Mouse (Mus musculus) lung, embryonic 14.5 days (tissue): ENCODE data around the gene Ctrb1. TPM values are rescaled to one million over a fixed set of nuclear protein-coding genes. Genes with fewer than 3 reads are reported as not detected.
A peak's percentile ranks its signal among the peaks of the same experiment; 100 is the strongest.

Experiments used
- ATAC-seq: fragments of 200-750 bp; cut with Nextera tagmentation; 2 replicates; pipeline ENCODE4 v1.8.0; 2017; ENCODE audit warnings: mild to moderate bottlenecking, moderate TSS enrichment, moderate library complexity; ENCODE audit not compliant: insufficient read depth
- DNase-seq: peaks from one replicate; pipeline ENCODE4 v3.0.0-alpha.2; 2015
- H3K27ac ChIP-seq: fragments of 300-500 bp; sonication (generic); 2 replicates; pipeline ENCODE4 v1.5.1; 2014; ENCODE audit warnings: low read depth, mild to moderate bottlenecking, moderate library complexity
- H3K27me3 ChIP-seq: fragments of 300-500 bp; sonication (generic); 2 replicates; pipeline ENCODE4 v1.6.1; 2014; ENCODE audit warnings: low read length, control low read depth; ENCODE audit not compliant: insufficient read depth
- H3K36me3 ChIP-seq: fragments of 300-500 bp; sonication (generic); 2 replicates; pipeline ENCODE4 v1.6.1; 2014; ENCODE audit warnings: control low read depth; ENCODE audit not compliant: insufficient read depth
- H3K4me1 ChIP-seq: fragments of 300-500 bp; sonication (generic); 2 replicates; pipeline ENCODE4 v1.6.1; 2014; ENCODE audit warnings: antibody characterized with exemption, control low read depth; ENCODE audit not compliant: insufficient read depth
- H3K4me2 ChIP-seq: fragments of 300-500 bp; sonication (generic); 2 replicates; pipeline ENCODE4 v1.6.1; 2014; ENCODE audit warnings: mild to moderate bottlenecking
- H3K4me3 ChIP-seq: fragments of 300-500 bp; sonication (generic); 2 replicates; pipeline ENCODE4 v1.5.1; 2014; ENCODE audit warnings: low read depth, low read length
- H3K9ac ChIP-seq: fragments of 300-500 bp; sonication (generic); 2 replicates; pipeline ENCODE4 v1.6.1; 2014
- H3K9me3 ChIP-seq: fragments of 300-500 bp; sonication (generic); 2 replicates; pipeline ENCODE4 v1.6.1; 2016; ENCODE audit warnings: low read depth, low read length, control low read depth
- CTCF ChIP-seq: IDR thresholded peaks from 2 replicates; pipeline ENCODE4 v1.5.1; 2016; ENCODE audit warnings: antibody characterized with exemption, low read depth
- WGBS: fragments of 180-500 bp; shearing (Covaris S2); extraction: QIAGEN DNeasy Blood & Tissue Kit; methylation state at CpG from one replicate; pipeline ENCODE4 v1.1.7; 2014; 5-methylcytosine and 5-hydroxymethylcytosine counted together
- polyA plus RNA-seq: library from polyadenylated mRNA; unstranded; fragments of >200 nt; fragmentation: Nextera tagmentation; extraction: Ambion mirVana; gene quantifications from 2 replicates; pipeline ENCODE4 v1.2.1, GENCODE M21; 2014

Gene Ctrb1
- not detected in 2 replicates for polyA plus RNA-seq

DNA sequence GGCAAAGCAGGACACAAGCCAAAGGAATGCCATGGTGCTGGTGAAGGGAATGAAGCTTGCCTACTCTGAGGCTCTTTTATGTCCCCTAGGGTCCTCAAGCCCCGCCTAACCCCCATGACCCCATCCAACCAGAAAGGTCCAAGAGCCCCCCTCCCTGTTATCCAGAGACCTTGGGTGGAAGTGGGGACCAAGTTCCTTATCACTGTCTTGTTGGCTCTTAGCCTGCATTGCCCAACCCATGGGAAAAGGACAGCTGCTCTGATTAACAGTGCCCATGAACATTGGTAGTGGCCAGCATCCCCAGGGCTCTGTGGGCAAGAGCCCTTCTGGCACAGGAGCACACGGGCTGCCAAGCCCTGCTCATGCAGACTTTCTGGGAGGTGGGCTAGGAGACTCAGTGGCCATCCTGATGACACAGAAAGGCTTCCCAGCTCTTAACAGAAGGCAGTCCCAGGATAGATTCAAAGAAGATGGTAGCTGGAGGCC is at the start of gene Ctrb1:
Gene Ctrb1, minus strand, starts transcription at position 51 of the 486 bp plus-strand sequence.
- Histone ChIP-seq H3K36me3 (no peaks in the 10 kb centered on the region), H3K9ac (no peak within 1 kb of the TSS), H3K27me3 (no peaks in the 10 kb centered on the region), H3K4me1 (no peaks in the 10 kb centered on the region; the same call in 1 of the 2 replicates), H3K4me3 (no peak within 1 kb of the TSS), H3K4me2 (no peak within 1 kb of the TSS), H3K27ac (no peak within 1 kb of the TSS), H3K9me3 (no peaks in the 10 kb centered on the region)
- DNase-seq (no peak), ATAC-seq (no peak)
- TF ChIP-seq CTCF = no peak
- WGBS = 78% methylated on average over 2 of the region's 2 CpGs

GRCm38 (mm10) chr8:111740301-111740711 is 49.5 kb upstream of the Ctrb1 start:
- no peak overlapping the region for H3K9ac ChIP-seq
- WGBS = 64% methylated on average over 7 of the region's 7 CpGs
- no peaks in the 10 kb centered on the region for H3K9me3 ChIP-seq
- H3K4me2 ChIP-seq = no peak overlapping the region
- 0 out of 2 replicates have a peak overlapping the region, but pooled peaks have one; percentile 10 for H3K27ac ChIP-seq
- 0 out of 2 replicates have a peak, but pooled peaks cover 3% of the 10 kb centered on the region for H3K36me3 ChIP-seq
- ATAC-seq = no peak
- H3K27me3 ChIP-seq = no peaks in the 10 kb centered on the region
- no peak overlapping the region for H3K4me3 ChIP-seq
- DNase-seq = no peak
- peaks cover 52% of the 10 kb centered on the region for H3K4me1 ChIP-seq
- no peak for TF ChIP-seq CTCF

DNA sequence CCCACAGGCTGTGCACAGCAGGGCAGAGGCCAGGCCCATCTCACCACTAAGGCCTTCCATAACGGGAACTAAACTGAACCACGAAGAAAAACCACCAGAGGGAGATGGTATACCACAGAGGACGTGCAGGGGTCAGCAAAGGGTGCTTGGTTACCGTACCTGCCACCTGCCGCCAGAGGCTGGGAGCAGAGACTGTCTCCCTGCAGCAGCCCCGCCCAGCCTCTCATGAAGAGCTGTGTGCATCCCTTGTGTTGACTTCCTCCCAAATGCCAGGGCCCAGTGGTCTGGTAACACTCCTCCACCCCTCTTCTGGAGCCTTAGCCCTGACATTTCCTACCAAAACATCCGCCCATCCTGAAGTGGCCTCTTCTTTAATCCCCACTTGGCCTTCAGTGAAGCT is 48.8 kb upstream of the Ctrb1 start:
- DNase-seq = no peak
- no peak overlapping the region; the same call in 1 of the 2 replicates for H3K9ac ChIP-seq

DNA sequence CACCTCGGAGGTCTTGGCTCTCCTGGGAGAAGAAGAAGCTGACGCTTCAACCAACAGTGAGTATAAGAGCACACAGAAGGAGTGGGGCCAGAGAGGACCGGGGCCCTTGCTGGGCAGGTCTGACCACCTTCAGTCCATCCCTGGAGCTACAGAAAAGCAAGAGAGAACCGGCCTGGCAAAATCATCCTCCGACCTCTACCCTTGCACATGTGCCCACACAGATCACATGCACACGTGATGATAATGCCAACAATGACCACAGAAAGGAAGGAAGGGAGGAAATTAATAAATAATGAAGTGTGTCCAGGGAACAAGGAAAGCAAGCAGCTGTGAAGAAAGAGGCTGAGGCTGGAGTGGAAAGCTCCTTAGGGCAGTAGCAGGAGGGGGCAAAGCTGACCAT is 48.1 kb upstream of the Ctrb1 start:
- H3K9ac ChIP-seq = no peak overlapping the region; the same call in 1 of the 2 replicates
- DNase-seq (no peak), ATAC-seq (no peak)
- 0 out of 2 replicates have a peak overlapping the region, but pooled peaks have one; percentile 18 for H3K27ac ChIP-seq
- H3K4me3 ChIP-seq = no peak overlapping the region
- H3K4me1 ChIP-seq = peaks cover 60% of the 10 kb centered on the region
- no peaks in the 10 kb centered on the region for H3K9me3 ChIP-seq
- no peak for TF ChIP-seq CTCF
- H3K27me3 ChIP-seq = no peaks in the 10 kb centered on the region
- WGBS = 49% methylated on average over 6 of the region's 6 CpGs
- H3K4me2 ChIP-seq = no peak overlapping the region
- H3K36me3 ChIP-seq = 0 out of 2 replicates have a peak, but pooled peaks cover 3% of the 10 kb centered on the region

More for the DNA sequence above, 48.8 kb upstream of the Ctrb1 start:
- H3K27ac ChIP-seq = 0 out of 2 replicates have a peak overlapping the region, but pooled peaks have one; percentile 24
- TF ChIP-seq CTCF = peak; percentile 49
- H3K4me3 ChIP-seq = no peak overlapping the region
- H3K9me3 ChIP-seq = no peaks in the 10 kb centered on the region
- H3K27me3 ChIP-seq = no peaks in the 10 kb centered on the region
- H3K4me1 ChIP-seq = peaks cover 59% of the 10 kb centered on the region
- no peak overlapping the region for H3K4me2 ChIP-seq
- ATAC-seq = no peak
- WGBS = 46% methylated on average over 7 of the region's 7 CpGs
- 0 out of 2 replicates have a peak, but pooled peaks cover 3% of the 10 kb centered on the region for H3K36me3 ChIP-seq

- H3K9ac ChIP-seq = 0 out of 2 replicates have a peak overlapping the region, but pooled peaks have one; percentile 2
- WGBS = 45% methylated on average over 7 of the region's 7 CpGs
Measured at GRCm38 (mm10) chr8:111736321-111736720, 45.5 kb upstream of the Ctrb1 start.

DNA sequence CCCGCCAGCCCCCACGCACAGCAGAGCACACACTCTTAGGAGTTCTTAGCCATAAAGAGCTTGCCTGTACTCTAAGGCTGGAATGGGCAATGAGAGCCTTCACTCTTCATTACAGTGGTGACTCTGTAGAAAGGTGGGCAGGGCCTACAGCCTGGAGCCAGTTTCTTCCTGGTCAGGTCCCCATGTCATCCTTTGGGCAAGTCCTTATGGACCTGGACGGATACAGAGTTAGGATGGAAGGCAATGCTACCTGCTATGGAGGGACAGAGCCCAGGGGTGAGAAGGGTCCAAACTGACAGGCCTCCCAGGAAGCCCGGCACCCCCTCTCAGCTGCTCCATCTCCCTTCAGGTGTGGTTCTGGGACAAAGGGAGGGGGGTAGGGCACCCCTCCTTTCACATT is 45.0 kb upstream of the Ctrb1 start:
- ATAC-seq (no peak), DNase-seq (no peak)
- H3K36me3 ChIP-seq = 0 out of 2 replicates have a peak, but pooled peaks cover 3% of the 10 kb centered on the region
- peaks cover 65% of the 10 kb centered on the region for H3K4me1 ChIP-seq
- H3K27ac ChIP-seq = peak overlapping the region; percentile 91; the same call in 1 of the 2 replicates
- no peak overlapping the region for H3K4me3 ChIP-seq
- WGBS = 53% methylated on average over 4 of the region's 4 CpGs
- peak overlapping the region; percentile 18; the same call in 1 of the 2 replicates for H3K4me2 ChIP-seq
- H3K9ac ChIP-seq = no peak overlapping the region; the same call in 1 of the 2 replicates
- no peak for TF ChIP-seq CTCF
- no peaks in the 10 kb centered on the region for H3K27me3 ChIP-seq
- H3K9me3 ChIP-seq = no peaks in the 10 kb centered on the region

More at GRCm38 (mm10) chr8:111736321-111736720, 45.5 kb upstream of the Ctrb1 start:
- Histone ChIP-seq H3K27me3 (no peaks in the 10 kb centered on the region), H3K4me1 (peaks cover 65% of the 10 kb centered on the region), H3K36me3 (0 out of 2 replicates have a peak, but pooled peaks cover 3% of the 10 kb centered on the region), H3K9me3 (no peaks in the 10 kb centered on the region), H3K27ac (peak overlapping the region; percentile 91; the same call in 1 of the 2 replicates), H3K4me3 (no peak overlapping the region), H3K4me2 (no peak overlapping the region)
- ATAC-seq (no peak), DNase-seq (no peak)
- TF ChIP-seq CTCF = no peak

DNA sequence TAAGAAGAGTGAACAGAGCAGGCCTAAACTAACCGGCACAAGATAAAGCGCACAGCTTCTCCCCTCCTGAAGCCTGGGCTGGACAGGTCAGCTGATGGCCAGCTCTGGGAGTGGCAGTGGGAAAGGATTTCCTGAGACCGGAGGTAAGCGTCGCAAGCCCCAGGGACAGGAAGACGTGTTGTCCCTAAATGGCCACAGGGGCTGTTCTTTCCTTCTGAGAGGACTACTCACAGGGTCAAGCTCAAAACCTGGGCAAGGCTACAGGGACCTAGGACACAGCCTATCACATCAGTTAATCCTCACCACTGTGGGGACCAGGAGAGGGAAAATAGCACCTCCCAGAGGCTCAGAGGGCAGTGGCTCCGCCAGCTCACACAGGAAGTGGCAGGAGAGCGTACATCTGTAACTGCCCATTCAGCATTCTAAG is 44.5 kb upstream of the Ctrb1 start:
- Histone ChIP-seq H3K27ac (peak overlapping the region; percentile 91; the same call in 1 of the 2 replicates), H3K4me2 (peak overlapping the region; percentile 75), H3K36me3 (0 out of 2 replicates have a peak, but pooled peaks cover 3% of the 10 kb centered on the region), H3K4me1 (peaks cover 64% of the 10 kb centered on the region), H3K9me3 (no peaks in the 10 kb centered on the region), H3K9ac (no peak overlapping the region; the same call in 1 of the 2 replicates), H3K4me3 (no peak overlapping the region), H3K27me3 (no peaks in the 10 kb centered on the region)
- ATAC-seq (no peak), DNase-seq (peak; percentile 46)
- no peak; the same call in 1 of the 2 replicates for TF ChIP-seq CTCF
- 55% methylated on average over 8 of the region's 8 CpGs for WGBS
